Mouse (Mus musculus) heart, embryonic 15.5 days (tissue): ENCODE data around the gene Tmem132d. TPM values are rescaled to one million over a fixed set of nuclear protein-coding genes. Genes with fewer than 3 reads are reported as not detected.
"Not testable (repeated sequence)": the region's sequence is repeated elsewhere in the genome, so short reads cannot be mapped to it uniquely, and the experiment has no call there.

Source experiments
- ATAC-seq: fragments of 200-750 bp; cut with Nextera tagmentation; replicated peaks from 2 replicates; pipeline ENCODE4 v1.8.0; 2017; ENCODE audit warnings: low read depth, moderate TSS enrichment; ENCODE audit not compliant: insufficient number of reproducible peaks, insufficient read depth, low FRiP score
- H3K27ac ChIP-seq: fragments of 300-500 bp; sonication (generic); 2 replicates; pipeline ENCODE4 v1.5.1; 2015; ENCODE audit warnings: mild to moderate bottlenecking, inconsistent platforms
- H3K27me3 ChIP-seq: fragments of 300-500 bp; sonication (generic); 2 replicates; pipeline ENCODE4 v1.6.1; 2015; ENCODE audit warnings: inconsistent platforms
- H3K36me3 ChIP-seq: fragments of 300-500 bp; sonication (generic); 2 replicates; pipeline ENCODE4 v1.6.1; 2015; ENCODE audit warnings: mild to moderate bottlenecking, inconsistent platforms
- H3K4me1 ChIP-seq: fragments of 300-500 bp; sonication (generic); replicated peaks from 2 replicates; pipeline ENCODE4 v1.6.1; 2015; ENCODE audit warnings: inconsistent platforms
- H3K4me2 ChIP-seq: fragments of 300-500 bp; sonication (generic); 2 replicates; pipeline ENCODE4 v1.6.1; 2015; ENCODE audit warnings: inconsistent platforms, mild to moderate bottlenecking, moderate library complexity
- H3K4me3 ChIP-seq: fragments of 300-500 bp; sonication (generic); 2 replicates; pipeline ENCODE4 v1.5.1; 2015; ENCODE audit warnings: mild to moderate bottlenecking, inconsistent platforms
- H3K9ac ChIP-seq: fragments of 300-500 bp; sonication (generic); 2 replicates; pipeline ENCODE4 v1.6.1; 2015; ENCODE audit warnings: mild to moderate bottlenecking, inconsistent platforms
- H3K9me3 ChIP-seq: fragments of 300-500 bp; sonication (generic); replicated peaks from 2 replicates; pipeline ENCODE4 v1.6.1; 2016; ENCODE audit warnings: inconsistent platforms
- WGBS: fragments of 180-500 bp; shearing (Covaris S2); methylation state at CpG from one replicate; pipeline ENCODE4 v1.1.7; 2015; ENCODE audit warnings: mixed read lengths; 5-methylcytosine and 5-hydroxymethylcytosine counted together
- polyA plus RNA-seq: library from polyadenylated mRNA; unstranded; fragments of >200 nt; fragmentation: Nextera tagmentation; extraction: Ambion mirVana; gene quantifications from 2 replicates; pipeline ENCODE4 v1.2.1, GENCODE M21; 2015

The Tmem132d gene
- polyA plus RNA-seq, 1 experiment from 2014 or later, result 0.09 TPM

DNA sequence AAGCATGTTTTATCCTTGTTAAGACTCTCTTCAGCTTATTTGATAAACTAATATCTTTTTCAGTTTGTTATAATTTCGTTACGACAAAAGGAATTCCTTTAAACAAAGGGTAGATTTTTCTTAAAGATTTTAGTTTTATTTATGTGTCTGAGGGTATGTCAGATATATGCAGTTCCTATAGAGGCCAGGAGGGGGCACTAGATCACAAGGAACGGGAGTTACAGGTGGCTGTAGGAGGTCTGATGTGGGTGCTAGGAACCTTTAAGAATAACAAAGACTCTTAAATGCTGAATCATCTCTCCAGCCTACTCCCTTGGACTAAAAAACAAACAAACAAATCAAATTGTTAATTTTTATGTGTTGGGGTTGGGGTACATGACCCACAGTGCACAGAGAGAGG lies 467.2 kb downstream of the Tmem132d start:
- H3K4me2 ChIP-seq, result no peak overlapping the region
- H3K27me3 ChIP-seq, result no peaks in the 10 kb centered on the region
- ATAC-seq, result no peak
- no peak overlapping the region for H3K27ac ChIP-seq
- no peak overlapping the region for H3K4me3 ChIP-seq
- H3K9ac ChIP-seq, result no peak overlapping the region
- no peaks in the 10 kb centered on the region for H3K4me1 ChIP-seq
- peaks cover 10% of the 10 kb centered on the region; the same call in 1 of the 2 replicates for H3K9me3 ChIP-seq
- WGBS, result 79% methylated on average over 3 of the region's 3 CpGs
- H3K36me3 ChIP-seq, result no peaks in the 10 kb centered on the region

DNA sequence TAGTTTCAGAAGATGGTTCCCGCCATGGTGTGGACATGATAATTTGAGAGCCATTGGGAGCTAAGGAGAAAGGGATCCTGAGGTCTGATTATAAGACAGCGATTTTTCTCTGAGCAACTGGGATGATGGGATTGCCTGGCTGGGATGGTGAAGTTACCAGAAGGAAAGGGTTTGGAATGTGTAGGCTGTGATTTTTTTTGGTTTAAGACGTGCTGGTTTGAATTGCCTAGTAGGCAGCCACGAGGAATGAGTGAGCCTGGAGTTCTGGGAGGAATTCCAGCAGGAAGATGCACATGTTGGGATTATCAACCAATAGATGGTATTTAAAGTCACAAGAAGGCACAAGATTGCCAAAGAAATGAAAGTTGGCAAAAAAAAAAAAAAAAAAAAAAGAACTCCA lies 470.2 kb downstream of the Tmem132d start:
- no peak overlapping the region for H3K4me2 ChIP-seq
- no peak overlapping the region for H3K9ac ChIP-seq
- H3K27ac ChIP-seq, result no peak overlapping the region
- H3K36me3 ChIP-seq, result no peaks in the 10 kb centered on the region
- peaks cover 10% of the 10 kb centered on the region; the same call in 1 of the 2 replicates for H3K9me3 ChIP-seq
- no peak for ATAC-seq
- no peak overlapping the region for H3K4me3 ChIP-seq
- WGBS, result 81% methylated on average over 4 of the region's 4 CpGs
- H3K27me3 ChIP-seq, result no peaks in the 10 kb centered on the region
- no peaks in the 10 kb centered on the region for H3K4me1 ChIP-seq

- H3K9me3 ChIP-seq, result no peaks in the 10 kb centered on the region
- H3K4me1 ChIP-seq, result no peaks in the 10 kb centered on the region
- no peak overlapping the region for H3K27ac ChIP-seq
- H3K9ac ChIP-seq, result no peak overlapping the region
- 65% methylated on average over 17 of the region's 17 CpGs for WGBS
- H3K27me3 ChIP-seq, result no peaks in the 10 kb centered on the region
- H3K36me3 ChIP-seq, result no peaks in the 10 kb centered on the region
- ATAC-seq, result no peak
- H3K4me2 ChIP-seq, result no peak overlapping the region
- H3K4me3 ChIP-seq, result no peak overlapping the region
These were observed 476.3 kb downstream of the Tmem132d start for GRCm38 (mm10) chr5:127956511-127957097.

DNA sequence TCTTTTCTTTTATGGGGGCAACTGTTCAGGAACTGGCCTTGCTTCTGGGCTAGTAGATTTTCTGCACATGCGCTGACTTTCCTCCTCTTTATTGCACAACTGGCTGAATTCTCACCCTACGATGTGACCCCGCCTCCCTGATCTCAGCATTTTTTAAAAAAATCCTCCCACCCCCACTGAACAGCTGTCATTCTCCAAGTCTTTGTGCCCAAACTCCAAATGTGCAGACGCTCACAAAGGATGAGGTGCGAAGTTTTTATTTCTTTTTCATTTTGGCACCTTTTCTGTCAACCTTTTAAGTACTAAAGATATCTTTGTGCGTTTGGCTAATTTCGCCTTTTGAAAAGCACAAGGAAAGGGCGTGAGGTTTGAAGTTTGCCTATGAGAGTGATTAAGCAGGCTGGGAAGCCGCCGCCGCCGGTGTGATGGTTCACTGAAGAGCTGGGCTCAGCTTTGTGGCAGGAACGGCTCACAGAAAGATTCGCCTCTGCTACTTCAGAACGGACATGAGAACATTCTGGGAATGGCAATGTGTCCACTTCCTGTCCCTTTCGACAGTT lies 478.6 kb downstream of the Tmem132d start:
- H3K27ac ChIP-seq, result no peak overlapping the region
- no peaks in the 10 kb centered on the region for H3K27me3 ChIP-seq
- 67% methylated on average over 16 of the region's 16 CpGs for WGBS
- no peaks in the 10 kb centered on the region for H3K36me3 ChIP-seq
- H3K4me3 ChIP-seq, result no peak overlapping the region
- no peak for ATAC-seq
- no peaks in the 10 kb centered on the region for H3K4me1 ChIP-seq
- no peak overlapping the region for H3K9ac ChIP-seq
- H3K4me2 ChIP-seq, result no peak overlapping the region
- H3K9me3 ChIP-seq, result no peaks in the 10 kb centered on the region

DNA sequence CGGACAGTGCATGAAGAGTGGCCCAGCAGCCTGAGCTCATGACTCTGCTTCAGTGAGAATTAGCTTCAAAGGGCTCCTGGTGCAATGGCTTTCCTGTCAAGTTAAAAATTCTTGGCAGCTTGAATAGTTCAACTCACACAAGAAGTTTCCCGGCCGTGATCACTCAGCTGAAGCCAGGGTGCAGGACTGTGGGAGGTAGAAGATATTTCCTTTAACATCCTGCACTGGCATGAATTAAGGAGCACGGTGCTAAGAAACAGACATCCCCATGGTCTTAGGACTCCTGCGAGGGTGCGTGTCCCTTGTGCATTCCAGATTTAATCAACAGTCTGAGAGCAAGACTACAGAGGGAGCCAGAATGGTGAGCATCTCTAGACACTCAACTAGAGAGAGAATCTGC lies 480.1 kb downstream of the Tmem132d start:
- Histone ChIP-seq H3K9me3 (no peaks in the 10 kb centered on the region), H3K27ac (no peak overlapping the region), H3K4me2 (no peak overlapping the region), H3K4me3 (no peak overlapping the region), H3K9ac (no peak overlapping the region), H3K27me3 (no peaks in the 10 kb centered on the region), H3K4me1 (no peaks in the 10 kb centered on the region), H3K36me3 (no peaks in the 10 kb centered on the region)
- WGBS, result 64% methylated on average over 6 of the region's 6 CpGs
- ATAC-seq, result no peak

DNA sequence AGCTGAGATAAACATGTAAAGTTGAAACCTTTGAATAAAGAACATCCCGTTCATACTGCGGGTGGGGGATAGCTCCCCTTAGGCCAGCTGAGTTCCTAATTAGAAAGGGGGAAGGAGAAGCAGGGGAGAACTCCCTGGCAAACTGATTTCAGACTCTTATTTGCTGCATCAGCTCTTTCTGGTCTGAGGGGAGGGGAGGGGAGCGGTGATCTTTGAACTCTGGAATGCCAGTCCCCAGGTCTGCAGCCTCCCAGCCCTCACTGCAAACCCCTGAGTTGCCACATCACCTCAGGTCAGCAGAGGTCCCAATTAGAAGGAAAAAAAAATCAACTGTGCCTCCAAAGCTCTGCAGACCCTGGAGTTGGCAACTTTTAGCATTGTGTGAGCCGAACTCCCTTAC lies 482.3 kb downstream of the Tmem132d start:
- Histone ChIP-seq H3K9me3 (no peaks in the 10 kb centered on the region), H3K9ac (no peak overlapping the region), H3K4me1 (no peaks in the 10 kb centered on the region), H3K4me3 (no peak overlapping the region), H3K36me3 (no peaks in the 10 kb centered on the region), H3K27ac (no peak overlapping the region), H3K4me2 (no peak overlapping the region), H3K27me3 (no peaks in the 10 kb centered on the region)
- no peak for ATAC-seq
- WGBS, result 55% methylated on average over 4 of the region's 4 CpGs

- 28% methylated on average over 8 of the region's 8 CpGs for WGBS
- Histone ChIP-seq H3K4me1 (no peaks in the 10 kb centered on the region), H3K27me3 (no peaks in the 10 kb centered on the region), H3K4me2 (no peak overlapping the region), H3K4me3 (no peak overlapping the region), H3K9ac (no peak overlapping the region), H3K27ac (no peak overlapping the region), H3K9me3 (no peaks in the 10 kb centered on the region), H3K36me3 (no peaks in the 10 kb centered on the region)
- ATAC-seq, result no peak
These were observed 485.6 kb downstream of the Tmem132d start for GRCm38 (mm10) chr5:127947275-127947674.

GRCm38 (mm10) chr5:127942171-127942570 lies 490.7 kb downstream of the Tmem132d start:
- H3K36me3 ChIP-seq, H3K9me3 ChIP-seq, H3K27me3 ChIP-seq, H3K4me1 ChIP-seq, H3K4me2 ChIP-seq, H3K9ac ChIP-seq, H3K27ac ChIP-seq, H3K4me3 ChIP-seq, ATAC-seq: not testable (repeated sequence)
- 65% methylated on average over 3 of the region's 3 CpGs for WGBS

DNA sequence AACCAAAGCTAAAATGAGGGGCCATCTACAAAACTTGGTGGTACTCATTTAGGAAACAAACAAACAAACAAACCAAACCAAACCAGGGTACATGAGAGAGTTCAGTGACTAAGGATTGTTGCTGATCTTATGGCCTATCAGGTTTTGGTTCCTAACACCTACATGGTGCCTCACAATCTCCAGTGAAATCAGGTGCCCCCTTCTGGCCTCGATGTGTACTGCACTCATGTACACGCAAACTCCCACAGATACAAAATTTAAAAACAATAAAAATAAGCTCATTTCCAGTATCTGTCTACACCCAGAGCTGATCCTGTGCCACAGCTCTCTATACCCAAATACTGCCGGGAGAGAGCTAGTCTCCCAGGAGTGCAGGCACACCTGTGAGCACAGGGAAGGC lies 495.0 kb downstream of the Tmem132d start:
- WGBS, result 63% methylated on average over 3 of the region's 3 CpGs

GRCm38 (mm10) chr5:127929687-127930086 lies 503.2 kb downstream of the Tmem132d start:
- H3K27me3 ChIP-seq, result no peaks in the 10 kb centered on the region
- H3K4me2 ChIP-seq, result no peak overlapping the region
- H3K4me3 ChIP-seq, result no peak overlapping the region
- H3K9me3 ChIP-seq, result no peaks in the 10 kb centered on the region; the same call in 1 of the 2 replicates
- no peaks in the 10 kb centered on the region for H3K4me1 ChIP-seq
- no peaks in the 10 kb centered on the region for H3K36me3 ChIP-seq
- 83% methylated on average over 14 of the region's 14 CpGs for WGBS
- no peak overlapping the region for H3K9ac ChIP-seq
- no peak for ATAC-seq
- H3K27ac ChIP-seq, result no peak overlapping the region

More for the DNA sequence above, 495.0 kb downstream of the Tmem132d start:
- Histone ChIP-seq H3K27me3 (no peaks in the 10 kb centered on the region), H3K9ac (no peak overlapping the region), H3K9me3 (no peaks in the 10 kb centered on the region), H3K27ac (no peak overlapping the region), H3K36me3 (no peaks in the 10 kb centered on the region), H3K4me3 (no peak overlapping the region), H3K4me1 (no peaks in the 10 kb centered on the region), H3K4me2 (no peak overlapping the region)
- ATAC-seq, result no peak

GRCm38 (mm10) chr5:127926686-127927085 lies 506.2 kb downstream of the Tmem132d start:
- no peak overlapping the region for H3K9ac ChIP-seq
- WGBS, result 44% methylated on average over 2 of the region's 2 CpGs
- no peak overlapping the region for H3K4me3 ChIP-seq
- H3K9me3 ChIP-seq, result no peaks in the 10 kb centered on the region; the same call in 1 of the 2 replicates
- no peak overlapping the region for H3K27ac ChIP-seq
- ATAC-seq, result no peak
- no peaks in the 10 kb centered on the region for H3K36me3 ChIP-seq
- no peaks in the 10 kb centered on the region for H3K27me3 ChIP-seq
- no peak overlapping the region for H3K4me2 ChIP-seq
- no peaks in the 10 kb centered on the region for H3K4me1 ChIP-seq

GRCm38 (mm10) chr5:127924106-127924505 lies 508.8 kb downstream of the Tmem132d start:
- Histone ChIP-seq H3K9me3 (no peaks in the 10 kb centered on the region), H3K4me3 (no peak overlapping the region), H3K27me3 (no peaks in the 10 kb centered on the region), H3K4me2 (no peak overlapping the region), H3K27ac (no peak overlapping the region), H3K9ac (no peak overlapping the region), H3K4me1 (no peaks in the 10 kb centered on the region), H3K36me3 (no peaks in the 10 kb centered on the region)
- WGBS, result 65% methylated on average over 3 of the region's 3 CpGs
- ATAC-seq, result no peak
